Mouse (Mus musculus) bone marrow macrophage, adult 2 months (primary cell): Measurements from ENCODE around the gene Agl.

ENCODE experiments used
- CTCF ChIP-seq: IDR thresholded peaks from 2 replicates; pipeline ENCODE4 v1.5.1; 2012; ENCODE audit warnings: low read depth, mild to moderate bottlenecking, low read length, moderate library complexity
- POLR2A ChIP-seq: IDR thresholded peaks from 2 replicates; pipeline ENCODE4 v1.6.1; 2012; ENCODE audit warnings: mild to moderate bottlenecking, low read depth, low read length, borderline replicate concordance

- TF ChIP-seq POLR2A (no peak), CTCF (peak; percentile 33; the same call in 1 of the 2 replicates)
These were observed 28.1 kb upstream of the Agl start for GRCm38 (mm10) chr3:116835770-116836680.
